Comparison of ENCODE assay signal across 22 mouse cellular contexts in the genomic region with DNA sequence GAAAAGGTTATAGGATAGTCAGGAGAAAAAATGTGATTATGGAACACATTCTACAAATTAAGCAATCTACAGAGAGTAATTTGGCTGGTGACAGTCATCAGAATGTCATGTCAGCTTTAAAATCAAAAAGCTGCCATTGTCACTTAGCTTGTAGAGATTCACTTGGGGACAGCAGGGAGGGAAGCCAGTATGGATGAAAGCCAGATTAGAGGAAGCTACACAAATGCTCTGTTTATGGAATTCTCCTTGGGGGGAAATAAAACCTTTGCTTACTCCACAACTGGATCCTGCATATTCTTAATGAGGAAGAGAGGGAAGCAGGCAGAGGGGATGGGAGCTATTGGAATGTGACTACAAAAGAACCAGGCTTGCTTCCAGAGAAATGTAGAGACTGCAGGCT.
"Had no signal": no experiment of that assay in that cellular context is flagged by ENCODE, and none has a peak within 500 bp of the region (broad histone marks: within the 10 kb centered on the region; RNA-seq: fewer than 3 reads in every experiment).

No protein-coding gene starts in this region.

- H3K27me3 ChIP-seq: limb, embryonic 15.5 days; lung, embryonic 15.5 days; midbrain, embryonic 13.5 days; neural tube, embryonic 12.5 days; neural tube, embryonic 15.5 days; stomach, embryonic 15.5 days had no signal

- H3K36me3 ChIP-seq: limb, embryonic 15.5 days; lung, embryonic 15.5 days; midbrain, embryonic 13.5 days; neural tube, embryonic 12.5 days; neural tube, embryonic 15.5 days; stomach, embryonic 15.5 days had no signal

- H3K27ac ChIP-seq: kidney, postnatal 0 days; layer of hippocampus, adult 2 months; limb, embryonic 15.5 days; liver, embryonic 14.5 days; lung, embryonic 15.5 days; midbrain, embryonic 13.5 days; neural tube, embryonic 12.5 days; neural tube, embryonic 15.5 days; stomach, embryonic 15.5 days had no signal

- H3K4me2 ChIP-seq: limb, embryonic 15.5 days; liver, embryonic 11.5 days; lung, embryonic 15.5 days; midbrain, embryonic 13.5 days; neural tube, embryonic 12.5 days; neural tube, embryonic 15.5 days; stomach, embryonic 15.5 days had no signal

- H3K4me3 ChIP-seq: layer of hippocampus, adult 2 months; limb, embryonic 15.5 days; lung, embryonic 15.5 days; midbrain, embryonic 13.5 days; neural tube, embryonic 12.5 days; neural tube, embryonic 15.5 days; stomach, embryonic 15.5 days had no signal

- H3K4me1 ChIP-seq: limb, embryonic 15.5 days; lung, embryonic 15.5 days; midbrain, embryonic 13.5 days; neural tube, embryonic 12.5 days; neural tube, embryonic 15.5 days; stomach, embryonic 15.5 days had no signal

- H3K9ac ChIP-seq: limb, embryonic 15.5 days; liver, embryonic 14.5 days; liver, postnatal 0 days; lung, embryonic 15.5 days; midbrain, embryonic 13.5 days; neural tube, embryonic 12.5 days; neural tube, embryonic 15.5 days; stomach, embryonic 15.5 days had no signal

- ATAC-seq: intestine, postnatal 0 days; liver, postnatal 0 days; midbrain, embryonic 13.5 days had no signal

- H3K9me3 ChIP-seq: limb, embryonic 15.5 days; lung, embryonic 15.5 days; midbrain, embryonic 13.5 days; neural tube, embryonic 12.5 days; neural tube, embryonic 15.5 days; stomach, embryonic 15.5 days had no signal

- DNase-seq: kidney, adult 2 months; kidney, postnatal 25 days; layer of hippocampus, adult 9-11 months; liver, postnatal 0 days; lung, postnatal 14 days; lung, postnatal 4 days; right cerebral cortex, adult 18-20 months; right cerebral cortex, postnatal 14 days; spleen, adult 18-20 months; thymus, adult 18-20 months; thymus, postnatal 36 days had no signal
